Mouse (Mus musculus) cerebellum, adult (tissue): ENCODE data around the gene Khdc1a.
"Not testable (repeated sequence)": the region's sequence is repeated elsewhere in the genome, so short reads cannot be mapped to it uniquely, and the experiment has no call there.

ENCODE experiments used
- ATAC-seq: cut with Nextera tagmentation; 2 replicates; pipeline ENCODE4 v1.9.2; 2017; ENCODE audit warnings: mild to moderate bottlenecking, moderate library complexity, mixed read lengths; ENCODE audit not compliant: insufficient number of reproducible peaks, low FRiP score, low TSS enrichment

The Khdc1a gene

DNA sequence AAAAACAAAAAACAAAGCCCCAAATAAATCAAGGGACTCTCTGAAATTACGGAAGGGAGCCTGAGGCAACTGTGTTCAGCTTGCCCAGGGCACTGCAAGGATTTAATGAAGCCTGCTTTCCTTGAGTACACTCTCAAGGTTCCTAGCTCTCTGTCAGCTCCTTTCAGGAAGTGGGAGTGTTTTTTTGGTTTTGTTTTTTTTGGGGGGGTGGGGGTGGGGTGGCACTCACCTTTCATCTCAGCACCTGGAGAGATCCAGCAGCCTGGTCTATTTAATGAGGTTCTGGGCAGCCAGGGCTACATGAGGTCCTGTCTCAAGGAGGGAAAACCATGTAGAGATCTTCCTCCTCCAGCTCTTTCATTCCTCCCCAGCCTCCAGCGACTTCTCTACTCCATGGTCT, at the start of gene Khdc1a:
Khdc1a (plus strand) TSS at position 301 of the 400 bp plus-strand sequence.
- ATAC-seq, result no peak

DNA sequence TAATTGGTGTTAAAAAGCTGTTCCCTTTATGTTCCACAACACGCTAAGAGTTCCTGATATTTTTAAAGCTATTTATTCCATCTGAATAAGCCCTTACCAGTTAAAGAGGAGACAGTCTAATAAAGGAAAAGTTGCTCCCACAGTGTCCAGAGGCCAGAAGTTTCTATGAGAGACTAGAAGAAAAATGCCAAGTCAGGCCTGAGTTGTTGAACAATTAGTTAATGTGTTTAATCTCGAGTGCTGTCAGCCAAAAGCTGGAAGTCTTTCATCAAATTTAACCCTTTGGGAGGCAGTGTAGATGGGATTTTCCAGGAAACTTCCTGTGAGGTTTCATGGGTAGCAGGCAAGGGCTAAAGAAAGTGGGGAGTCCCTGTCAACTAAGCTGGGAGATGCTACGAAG, 49.6 kb upstream of the Khdc1a start:
- no peak for ATAC-seq

DNA sequence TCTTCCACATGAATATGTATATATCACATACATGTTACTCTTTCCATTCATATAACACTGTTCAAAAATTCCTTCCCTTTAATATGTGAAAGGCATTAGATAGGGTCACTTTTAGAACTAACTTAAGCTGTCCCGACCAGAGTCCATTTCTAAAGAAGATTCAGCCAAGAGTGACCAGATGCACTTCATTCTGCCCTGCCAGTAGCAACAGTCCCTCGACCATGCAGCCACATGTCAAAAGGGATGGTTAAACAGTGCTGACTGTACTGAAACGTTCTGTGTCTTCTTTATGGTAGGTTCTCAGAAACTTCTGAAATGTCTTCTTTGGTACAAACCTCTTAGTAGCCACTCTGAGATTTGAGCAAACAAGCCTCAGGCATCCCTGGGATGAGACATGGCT, 47.8 kb upstream of the Khdc1a start:
- no peak for ATAC-seq

DNA sequence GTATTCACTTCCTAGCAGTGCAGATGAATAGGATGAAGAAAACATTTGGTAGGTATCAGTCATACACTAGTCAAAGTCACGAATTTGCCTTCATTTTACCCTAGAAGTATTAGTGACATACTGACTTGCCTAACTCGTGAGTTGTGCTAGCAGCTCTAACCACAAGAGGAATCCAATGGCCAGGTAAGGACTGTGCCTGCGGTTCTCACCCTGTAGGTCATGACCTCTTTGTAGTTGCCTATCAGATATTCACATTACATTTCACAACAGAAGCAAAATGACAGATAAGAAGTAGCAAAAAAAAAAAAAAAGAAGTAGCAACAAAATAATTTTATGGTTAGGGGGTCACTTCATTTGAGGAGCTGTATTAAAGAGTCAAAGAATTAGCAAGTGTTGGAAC, 45.3 kb upstream of the Khdc1a start:
- no peak for ATAC-seq

DNA sequence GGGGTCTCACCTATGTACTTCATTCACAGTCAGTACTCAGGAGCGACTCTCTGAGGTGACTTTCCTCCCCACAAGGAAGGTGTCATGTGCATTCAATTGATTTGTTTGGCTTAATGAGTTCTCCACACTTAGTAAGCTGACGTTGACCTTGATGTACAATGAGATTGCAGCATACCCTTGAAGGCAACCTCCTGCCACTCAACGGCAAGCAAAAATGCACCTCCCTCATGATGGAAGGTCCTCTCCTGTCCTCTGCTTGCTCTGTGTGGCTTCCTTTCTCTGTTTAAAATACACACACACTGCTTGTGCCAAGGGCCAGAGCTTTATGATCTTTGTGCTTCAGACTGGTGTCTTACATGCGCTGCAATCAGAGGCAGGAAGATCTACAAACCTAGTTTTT, 44.8 kb upstream of the Khdc1a start:
- ATAC-seq, result no peak

DNA sequence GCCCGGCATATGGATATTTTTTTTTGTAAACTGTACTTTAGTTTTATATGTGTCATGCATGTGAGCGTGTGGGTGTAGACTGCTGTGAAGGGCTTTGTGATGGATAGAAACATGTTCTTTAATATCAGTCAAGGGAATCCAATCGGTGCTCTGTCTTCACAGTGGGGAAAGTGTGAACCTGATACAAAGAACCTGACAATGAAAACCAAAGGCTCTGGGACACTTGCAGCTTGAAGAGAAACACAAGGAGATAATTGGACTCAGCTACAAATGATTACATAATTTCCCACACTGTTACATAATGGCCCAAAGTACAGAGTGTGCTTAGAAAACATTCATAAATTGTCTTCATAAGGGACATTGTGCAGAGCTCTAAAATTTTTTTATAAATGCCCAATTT, 44.0 kb upstream of the Khdc1a start:
- no peak for ATAC-seq

DNA sequence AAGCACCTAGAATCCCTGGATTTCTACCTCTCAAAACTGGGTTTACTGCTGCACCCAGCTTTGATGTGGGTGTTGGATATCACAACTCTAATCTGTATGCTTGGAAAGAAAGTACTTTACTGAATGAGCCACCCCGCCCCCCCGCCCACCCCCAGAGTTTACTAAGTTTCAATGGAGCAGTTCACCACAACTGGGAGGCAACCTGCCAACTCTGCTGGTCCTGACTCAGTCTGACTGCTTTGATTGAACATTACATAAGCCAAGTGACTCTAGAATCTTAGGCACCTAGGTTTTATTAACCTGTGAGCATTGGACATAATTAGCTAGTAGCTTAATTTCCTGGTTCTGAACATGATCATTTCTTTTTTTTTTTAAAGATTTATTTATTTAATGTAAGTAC, 35.1 kb upstream of the Khdc1a start:
- no peak for ATAC-seq

DNA sequence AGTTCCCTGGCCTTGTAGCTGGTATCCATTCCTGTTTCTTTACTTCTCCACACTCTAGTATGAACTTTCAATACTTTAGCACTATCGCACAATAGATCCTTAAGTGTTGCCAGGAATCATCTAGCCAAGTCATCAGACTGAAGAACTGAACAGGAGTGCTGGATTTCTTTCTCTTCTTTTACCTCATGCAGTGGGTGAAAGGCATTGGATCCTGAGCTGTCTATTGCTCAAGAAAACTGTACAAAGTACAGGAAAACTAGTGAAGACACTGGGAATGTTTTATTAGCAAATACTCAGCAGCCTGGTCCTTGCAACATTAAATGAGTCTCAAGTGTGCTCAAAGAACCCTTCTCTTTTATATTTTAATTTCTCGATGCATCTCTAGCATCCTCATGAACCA, 33.7 kb upstream of the Khdc1a start:
- no peak for ATAC-seq

DNA sequence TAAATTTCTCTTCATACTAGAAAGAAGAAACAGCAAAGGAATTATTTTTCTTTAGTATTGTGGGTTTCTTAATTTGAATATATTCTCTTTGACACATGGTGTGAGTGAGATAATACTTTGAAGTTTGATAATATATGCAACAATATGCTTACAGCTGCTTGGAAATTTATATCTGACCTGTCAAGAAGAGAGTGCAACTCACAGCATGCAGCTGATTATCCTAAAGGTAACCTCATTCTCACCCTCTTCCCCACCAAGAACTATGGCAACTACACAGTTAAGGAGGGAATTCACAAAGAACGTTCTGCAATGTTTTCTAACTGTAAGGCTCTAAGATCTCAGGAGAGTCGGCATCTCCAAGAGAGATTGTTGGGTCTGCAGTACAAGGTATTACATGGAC, 33.1 kb upstream of the Khdc1a start:
- ATAC-seq, result no peak

DNA sequence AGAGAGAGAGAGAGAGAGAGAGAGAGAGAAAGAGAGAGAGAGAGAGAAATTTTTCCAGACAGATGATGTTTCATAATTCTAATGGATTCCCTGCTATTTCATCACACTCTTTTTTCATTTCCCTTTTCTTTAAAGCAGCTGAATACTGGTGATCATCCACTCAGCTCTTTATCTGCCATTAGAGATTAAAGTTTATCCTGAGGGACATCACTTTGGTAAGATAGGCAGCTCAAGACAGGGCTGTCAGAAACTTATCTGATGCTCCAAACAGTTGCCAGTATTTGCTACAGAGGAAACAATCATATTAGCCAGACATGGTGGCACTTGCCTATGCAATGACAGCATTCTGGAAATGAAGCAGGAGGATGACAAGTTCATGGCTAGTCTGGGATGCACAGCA, 31.2 kb upstream of the Khdc1a start:
- no peak for ATAC-seq

DNA sequence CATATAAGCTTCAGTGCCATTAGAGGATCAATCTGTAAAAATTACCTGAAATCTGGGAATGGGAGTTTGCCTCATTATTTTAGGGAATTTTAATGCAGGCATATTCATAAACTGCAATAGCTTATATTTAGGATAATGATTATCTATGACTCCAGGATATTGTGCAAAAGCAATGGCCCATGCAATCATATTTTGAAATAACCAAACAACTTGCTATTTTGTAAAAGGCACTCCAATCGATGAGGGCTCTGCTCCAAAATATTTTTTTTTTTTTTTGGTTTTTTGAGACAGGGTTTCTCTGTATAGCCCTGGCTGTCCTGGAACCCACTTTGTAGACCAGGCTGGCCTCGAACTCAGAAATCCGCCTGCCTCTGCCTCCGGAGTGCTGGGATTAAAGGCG, 29.2 kb upstream of the Khdc1a start:
- ATAC-seq, result not testable (repeated sequence)

DNA sequence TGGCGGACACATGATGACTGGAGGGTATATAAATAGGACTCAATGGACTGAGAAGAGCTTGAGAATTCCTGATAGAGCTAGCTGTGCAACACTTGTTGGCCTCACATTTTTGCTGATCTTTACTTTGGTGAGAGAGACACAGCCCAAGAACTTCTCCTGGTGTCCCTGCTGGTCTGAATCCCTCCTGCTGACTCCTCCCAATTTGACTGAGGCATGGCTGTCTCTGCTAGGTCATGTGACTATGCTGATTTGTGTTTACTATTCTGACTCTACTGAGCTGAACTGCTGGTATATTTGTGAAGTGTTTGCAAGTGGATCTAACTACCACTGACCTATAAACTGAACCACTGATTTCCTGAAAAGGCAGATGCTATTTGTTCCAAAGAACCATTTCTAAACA, 27.8 kb upstream of the Khdc1a start:
- ATAC-seq, result no peak

DNA sequence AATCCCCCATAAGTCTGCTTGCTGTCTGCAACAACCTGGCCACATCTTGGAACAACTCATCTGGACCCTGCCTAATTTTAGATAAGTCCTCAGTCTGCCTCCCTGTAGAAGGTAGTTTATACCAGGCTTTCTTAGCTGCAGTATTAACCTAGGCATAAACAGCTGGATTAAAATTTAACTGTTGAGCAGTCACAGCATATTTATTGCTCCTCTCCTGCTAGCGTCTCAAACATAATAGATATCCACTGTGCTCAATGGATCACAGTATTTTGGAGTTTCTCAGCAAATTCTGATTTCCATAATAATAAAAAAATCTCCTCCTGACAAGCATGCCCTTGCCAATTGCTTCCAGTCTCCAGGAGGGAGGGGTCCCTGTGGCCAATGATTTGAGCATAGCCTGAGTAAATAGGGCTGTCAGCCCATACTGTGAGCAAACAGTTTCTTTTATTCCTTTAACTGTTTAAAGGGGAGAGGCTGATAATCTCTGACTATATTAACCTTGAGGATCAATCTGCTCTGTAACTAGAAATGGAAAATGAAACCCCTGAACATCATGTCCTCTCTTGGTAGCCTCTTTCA, 25.4 kb upstream of the Khdc1a start:
- ATAC-seq, result no peak

DNA sequence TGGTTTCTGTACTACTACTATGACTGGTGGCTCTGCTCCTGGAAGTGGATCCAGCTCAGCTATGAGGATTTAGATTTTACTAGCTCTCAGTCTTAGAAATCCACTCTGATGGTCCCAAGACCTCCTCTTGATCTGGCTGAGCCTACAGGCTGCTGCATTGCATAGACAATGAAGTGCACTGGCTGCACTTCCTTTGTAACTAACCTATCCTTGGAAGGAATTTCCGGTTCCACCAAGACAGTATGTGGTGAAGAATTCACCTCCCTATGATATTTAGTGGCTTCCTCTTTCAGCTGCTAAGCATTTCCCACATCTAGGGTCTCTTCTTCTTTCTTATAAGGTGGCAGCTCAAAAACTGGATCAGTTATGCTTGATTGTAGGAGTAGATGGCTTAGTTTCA, 24.8 kb upstream of the Khdc1a start:
- ATAC-seq, result no peak

DNA sequence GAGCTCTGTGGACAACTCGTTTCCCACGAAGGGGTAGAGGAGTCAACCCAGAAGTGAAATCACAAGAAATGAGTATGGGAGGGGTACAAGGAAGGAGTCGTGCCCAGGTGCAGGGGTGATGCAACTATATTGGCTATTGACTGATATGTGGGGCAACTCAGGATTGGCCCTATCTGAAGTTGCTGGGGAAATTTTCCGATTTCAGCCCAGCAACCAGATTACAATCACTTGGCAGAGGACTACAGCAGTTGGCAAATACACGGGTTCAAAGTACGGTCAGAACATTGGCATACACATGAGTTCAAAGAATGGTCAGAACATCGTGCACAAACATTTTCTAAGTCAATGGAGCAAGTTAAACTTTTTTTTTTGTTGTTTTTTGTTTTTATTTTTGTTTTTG, 22.7 kb upstream of the Khdc1a start:
- ATAC-seq, result no peak

DNA sequence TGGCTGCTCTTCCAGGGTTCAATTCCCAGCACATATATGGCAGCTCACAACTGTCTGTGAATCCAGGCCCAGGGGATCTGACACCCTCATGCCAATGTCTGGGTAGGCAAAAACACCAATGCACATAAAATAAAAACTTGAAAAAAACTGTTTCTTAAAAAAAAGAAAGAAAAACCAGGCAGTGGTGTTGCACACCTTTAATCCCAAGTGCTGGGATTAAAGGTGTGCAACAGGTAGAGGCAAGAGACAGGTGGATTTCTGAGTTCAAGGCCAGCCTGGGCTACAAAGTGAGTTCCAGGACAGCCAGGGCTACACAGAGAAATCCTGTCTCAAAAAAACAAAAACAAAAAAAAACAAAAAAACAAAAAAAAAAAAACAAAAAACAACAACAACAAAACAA, 18.3 kb upstream of the Khdc1a start:
- ATAC-seq, result not testable (repeated sequence)

DNA sequence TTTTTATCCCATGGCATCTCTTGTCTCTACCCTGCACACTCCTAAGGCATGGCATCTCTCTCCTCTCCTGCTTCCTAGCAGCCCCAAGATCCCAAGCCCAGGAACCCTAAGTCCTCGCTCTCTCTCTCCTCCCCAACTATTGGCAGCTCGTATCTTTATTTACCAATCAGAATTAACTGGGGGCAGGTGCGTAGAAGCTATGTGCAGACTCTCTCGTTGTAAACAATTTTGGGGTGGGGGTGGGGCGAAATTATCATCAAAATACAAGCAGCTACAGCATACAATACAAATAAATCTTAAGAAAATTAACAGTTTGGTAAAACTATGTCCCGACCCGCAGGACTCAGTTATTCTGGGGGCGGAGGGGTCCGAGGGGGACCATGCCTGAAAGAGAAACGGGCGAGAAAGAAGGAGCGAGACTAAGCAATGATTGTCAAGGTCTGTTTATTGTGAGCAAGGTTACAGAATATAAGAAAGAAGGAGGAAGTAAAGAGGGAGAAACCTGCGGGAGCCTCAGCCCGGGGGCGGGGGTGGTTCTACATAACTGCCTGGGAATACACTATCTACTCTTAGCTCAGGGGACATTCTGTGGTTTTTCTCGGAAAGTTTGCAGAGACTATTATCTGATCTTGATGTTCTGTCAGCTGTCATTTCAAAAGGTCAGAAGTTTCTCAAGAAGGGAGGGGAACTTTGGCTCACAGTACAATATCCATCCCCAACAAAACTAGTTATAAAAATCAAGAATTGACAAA, 16.0 kb upstream of the Khdc1a start:
- no peak for ATAC-seq

DNA sequence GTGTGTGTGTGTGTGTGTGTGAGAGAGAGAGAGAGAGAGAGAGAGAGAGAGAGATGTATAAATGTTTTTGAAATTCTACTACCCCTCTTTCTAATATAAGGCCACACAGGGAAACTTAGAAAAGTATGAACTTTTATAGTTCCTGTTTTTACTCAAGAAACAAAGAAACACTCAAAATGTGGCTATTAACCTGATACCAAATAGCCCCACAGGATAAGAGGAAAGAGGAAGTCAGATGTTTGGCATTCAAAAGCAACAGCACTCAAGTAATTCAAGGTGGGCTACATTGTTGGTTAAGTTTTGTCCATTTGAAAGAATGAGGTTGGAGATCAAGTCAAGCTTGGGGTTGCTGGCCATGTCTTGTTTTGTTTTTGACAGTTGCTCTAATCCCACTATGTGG, 13.6 kb upstream of the Khdc1a start:
- no peak for ATAC-seq

DNA sequence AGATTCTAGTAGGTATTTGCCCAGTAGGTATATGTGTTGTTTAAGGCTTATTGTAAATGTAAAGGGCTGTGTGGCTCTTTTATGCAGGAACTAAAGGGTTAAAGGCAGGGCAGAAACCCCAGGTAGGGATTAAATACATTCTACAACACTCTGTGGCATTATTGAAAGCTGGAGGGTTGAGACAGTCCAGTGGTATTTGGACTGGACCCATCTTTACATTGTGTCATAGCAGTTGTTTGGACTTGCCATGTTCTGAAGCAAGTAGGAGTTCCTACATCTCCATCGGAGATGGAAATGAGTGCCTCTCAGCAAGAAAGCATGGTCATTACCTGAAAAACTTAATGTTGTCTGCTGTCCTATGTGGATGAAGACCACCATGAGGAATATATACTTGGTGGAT, 8.7 kb upstream of the Khdc1a start:
- ATAC-seq, result no peak

DNA sequence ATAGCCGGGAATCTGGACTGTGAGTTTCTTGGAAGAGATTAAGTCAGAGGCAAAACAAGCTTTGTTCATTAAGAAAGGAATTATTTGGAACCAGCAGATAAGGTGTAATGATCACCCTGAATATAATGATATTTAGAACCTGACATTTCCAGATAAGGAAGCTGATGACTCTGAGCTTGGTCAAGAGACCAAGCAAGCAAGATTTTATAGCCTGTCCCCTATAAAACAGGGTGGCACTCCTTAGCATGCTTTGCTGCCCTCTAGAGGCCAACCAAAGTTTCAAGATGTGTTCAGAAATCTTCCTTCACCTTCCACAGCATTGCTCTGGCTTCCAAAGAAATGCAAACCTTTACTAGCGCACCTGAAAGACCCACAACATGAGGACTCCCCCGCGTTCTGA, 5.2 kb upstream of the Khdc1a start:
- no peak for ATAC-seq

DNA sequence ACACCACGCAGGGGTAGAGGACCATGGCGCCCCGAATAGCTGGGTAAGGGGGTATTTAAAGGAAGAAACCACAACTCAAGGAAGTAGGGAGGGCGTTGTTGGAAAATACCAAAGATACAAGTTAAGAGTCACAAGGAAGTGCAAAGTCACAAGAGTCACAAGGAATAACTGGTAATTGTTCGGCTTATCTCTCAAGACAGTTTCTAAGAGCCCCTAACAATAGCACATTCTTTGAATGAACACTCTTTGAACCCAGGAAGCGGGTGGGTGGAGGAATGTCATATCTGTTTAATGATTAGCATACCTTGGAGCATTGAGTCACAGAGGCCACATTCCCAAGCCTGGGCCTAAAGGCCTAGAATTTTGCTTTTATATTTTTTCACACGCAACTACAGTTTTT, 4.7 kb upstream of the Khdc1a start:
- not testable (repeated sequence) for ATAC-seq

DNA sequence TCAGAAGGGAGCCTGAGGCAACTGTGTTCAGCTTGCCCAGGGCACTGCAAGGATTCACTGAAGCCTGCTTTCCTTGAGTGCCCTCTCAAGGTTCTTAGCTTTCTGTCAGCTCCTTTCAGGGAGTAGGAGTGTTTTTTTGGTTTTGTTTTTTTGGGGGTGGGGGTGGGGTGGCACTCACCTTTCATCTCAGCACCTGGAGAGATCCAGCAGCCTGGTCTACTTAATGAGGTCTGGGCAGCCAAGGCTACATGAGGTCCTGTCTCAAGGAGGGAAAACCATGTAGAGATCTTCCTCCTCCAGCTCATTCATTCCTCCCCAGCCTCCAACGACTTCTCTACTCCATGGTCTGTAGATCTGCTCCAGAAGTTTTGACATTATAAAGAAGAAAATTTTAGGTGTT, 18.6 kb downstream of the Khdc1a start, which contains the start of gene Khdc1c:
Khdc1c (plus strand) TSS at position 301 of the 400 bp plus-strand sequence.
- ATAC-seq, result not testable (repeated sequence)
